Mouse (Mus musculus): ENCODE results near the gene Gm20517. TPM values are rescaled to one million over a fixed set of nuclear protein-coding genes. Genes with fewer than 3 reads are reported as not detected.

Gene Gm20517
- total RNA-seq, 4 experiments from 2014 or later = 0.35 to 5.1 (median 2.0) TPM

GRCm38 (mm10) chr17:47672311-47673111, 61.1 kb downstream of the Gm20517 start:
- peak; percentile 33 for DNase-seq (ENCODE audit: low spot score)

DNA sequence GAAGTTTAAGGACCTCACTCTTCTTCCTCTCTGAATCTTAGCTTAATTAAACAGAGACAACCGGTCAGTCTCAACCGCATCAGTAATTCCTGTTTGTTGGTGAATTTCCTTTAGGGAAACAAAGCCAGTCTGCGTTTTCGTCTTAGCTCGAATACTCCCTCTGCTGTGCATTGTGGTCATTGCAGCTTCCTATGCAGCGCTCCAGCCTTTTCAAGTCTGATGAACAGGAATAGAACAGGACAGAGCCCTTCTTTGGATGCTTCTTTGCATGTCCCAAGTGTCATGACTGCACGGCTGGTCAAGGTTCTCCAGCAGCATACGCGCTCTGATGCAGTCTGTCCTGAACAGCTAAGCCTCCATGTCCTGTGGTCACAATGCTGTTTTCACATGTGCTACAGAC, 65.2 kb downstream of the Gm20517 start:
- DNase-seq (ENCODE audit: low spot score) = peak; percentile 75

DNA sequence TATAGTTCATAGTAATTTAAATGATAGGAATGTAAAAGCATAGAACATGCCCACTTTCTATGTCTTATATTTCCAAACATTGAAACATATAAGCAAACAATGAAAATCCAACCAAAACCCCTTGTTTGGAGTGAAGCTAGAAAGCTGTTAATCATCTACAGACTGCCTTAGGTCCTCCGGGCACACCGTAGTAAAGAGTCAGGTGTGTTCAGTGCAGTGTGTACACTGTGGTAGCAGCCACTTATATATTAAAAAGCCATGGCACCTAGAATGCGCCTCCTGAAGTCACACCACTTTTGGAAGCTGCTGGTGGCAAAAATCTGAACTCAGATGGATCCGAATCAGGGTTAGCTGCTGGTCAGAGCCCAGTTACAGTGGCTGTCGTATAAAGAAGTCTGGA, 66.8 kb downstream of the Gm20517 start:
- no peak for DNase-seq (ENCODE audit: low spot score)

DNA sequence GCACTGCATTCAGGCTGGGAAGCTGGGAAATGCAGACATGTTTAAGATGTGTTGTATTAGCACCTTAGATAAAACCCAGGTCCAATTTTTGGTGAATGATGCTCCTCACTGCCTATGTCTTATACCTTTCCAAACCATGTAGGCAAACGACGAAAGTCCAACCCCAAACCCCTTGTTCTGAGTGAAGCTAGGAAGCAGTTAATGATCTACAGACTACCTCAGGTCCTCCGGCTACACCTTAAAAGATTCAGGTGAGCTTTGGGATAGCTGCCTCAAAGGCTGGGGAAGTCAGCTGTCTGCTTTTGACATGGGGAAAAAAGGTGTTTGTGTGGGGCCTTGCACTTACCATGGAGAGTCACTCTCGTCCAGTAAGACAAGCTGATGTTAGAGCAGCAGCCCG, 67.3 kb downstream of the Gm20517 start:
- no peak for DNase-seq (ENCODE audit: low spot score)

DNA sequence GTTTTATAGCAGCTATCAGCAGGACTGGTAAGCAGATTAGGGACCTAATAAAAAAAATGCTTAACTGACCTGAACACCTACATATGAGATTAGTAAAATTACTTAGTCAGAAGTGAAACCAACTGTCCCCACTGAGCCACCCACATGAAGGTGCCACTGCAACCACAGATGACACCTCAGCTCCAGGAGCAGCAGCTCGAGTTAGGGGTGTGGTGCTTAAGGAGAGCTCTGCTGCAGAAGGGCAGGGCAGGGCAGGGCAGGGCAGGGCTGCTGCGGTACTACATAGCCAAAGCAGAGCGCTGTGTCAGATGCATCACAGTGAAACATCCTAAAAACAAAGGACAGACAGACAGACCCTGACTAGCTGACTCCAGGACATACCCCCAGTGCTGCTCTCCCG, 71.4 kb downstream of the Gm20517 start:
- no peak for DNase-seq (ENCODE audit: low spot score)

DNA sequence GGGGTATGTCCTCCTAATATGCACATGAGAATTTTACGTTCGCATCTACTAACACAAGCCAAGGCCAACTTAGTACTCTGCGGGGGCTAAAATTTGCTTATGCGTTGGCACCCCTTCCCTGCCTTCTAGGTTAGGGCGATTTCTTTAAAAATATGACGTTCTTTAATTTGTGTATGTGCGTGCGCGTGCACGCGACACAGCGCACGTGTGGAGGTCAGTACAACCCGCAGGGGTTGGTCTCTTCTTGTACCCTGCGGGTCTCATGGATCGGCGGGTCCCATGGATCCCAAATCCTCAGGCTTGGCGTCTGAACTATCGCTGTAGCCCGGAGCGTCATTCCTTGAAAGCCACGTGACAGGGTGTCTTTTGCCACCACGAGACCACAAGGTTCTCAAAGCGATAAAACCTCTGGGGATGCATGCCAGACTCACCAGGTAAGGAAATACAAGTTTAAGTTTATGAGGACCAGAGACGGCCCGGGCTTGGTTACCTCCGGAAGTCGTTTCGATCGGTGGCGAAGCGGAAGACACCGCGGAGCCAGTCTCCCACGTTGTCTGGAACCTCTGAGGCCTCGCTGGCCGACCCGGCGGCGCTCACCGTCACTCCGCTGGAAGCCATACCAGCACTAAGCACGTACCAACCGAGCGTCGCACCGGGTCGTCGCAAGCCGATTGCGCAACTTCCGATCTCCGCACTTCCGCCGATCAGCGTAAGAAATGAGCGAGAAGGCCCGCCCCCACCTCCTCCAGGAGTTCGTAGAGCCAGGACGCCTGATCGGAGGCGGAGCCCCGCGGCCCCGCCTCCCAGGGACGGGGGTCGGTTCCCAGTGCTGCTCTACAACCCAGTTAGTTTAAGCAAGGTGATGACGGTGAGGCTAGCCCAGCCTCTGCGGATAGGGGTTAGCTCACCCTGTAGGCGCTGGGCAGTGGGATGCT, 76.3 kb downstream of the Gm20517 start:
- peak; percentile 93 for DNase-seq (ENCODE audit: low spot score)

DNA sequence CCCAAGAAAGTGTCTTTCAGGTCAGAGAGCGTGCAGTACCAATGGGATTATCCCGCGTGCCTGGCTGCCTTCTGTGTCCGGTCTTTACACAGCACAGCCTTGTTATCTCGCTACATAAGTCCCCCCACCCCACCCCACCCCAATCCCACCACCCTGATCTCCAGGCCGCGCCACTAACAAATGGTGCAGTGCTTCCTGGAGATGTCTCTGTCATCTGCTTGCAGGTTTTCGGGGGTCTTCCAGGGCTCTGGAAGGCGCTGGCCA, 76.9 kb downstream of the Gm20517 start, which contains the start of gene Tomm6:
Tomm6 (minus strand) TSS at position 43 of the 264 bp plus-strand sequence.
- no peak for DNase-seq (ENCODE audit: low spot score)

DNA sequence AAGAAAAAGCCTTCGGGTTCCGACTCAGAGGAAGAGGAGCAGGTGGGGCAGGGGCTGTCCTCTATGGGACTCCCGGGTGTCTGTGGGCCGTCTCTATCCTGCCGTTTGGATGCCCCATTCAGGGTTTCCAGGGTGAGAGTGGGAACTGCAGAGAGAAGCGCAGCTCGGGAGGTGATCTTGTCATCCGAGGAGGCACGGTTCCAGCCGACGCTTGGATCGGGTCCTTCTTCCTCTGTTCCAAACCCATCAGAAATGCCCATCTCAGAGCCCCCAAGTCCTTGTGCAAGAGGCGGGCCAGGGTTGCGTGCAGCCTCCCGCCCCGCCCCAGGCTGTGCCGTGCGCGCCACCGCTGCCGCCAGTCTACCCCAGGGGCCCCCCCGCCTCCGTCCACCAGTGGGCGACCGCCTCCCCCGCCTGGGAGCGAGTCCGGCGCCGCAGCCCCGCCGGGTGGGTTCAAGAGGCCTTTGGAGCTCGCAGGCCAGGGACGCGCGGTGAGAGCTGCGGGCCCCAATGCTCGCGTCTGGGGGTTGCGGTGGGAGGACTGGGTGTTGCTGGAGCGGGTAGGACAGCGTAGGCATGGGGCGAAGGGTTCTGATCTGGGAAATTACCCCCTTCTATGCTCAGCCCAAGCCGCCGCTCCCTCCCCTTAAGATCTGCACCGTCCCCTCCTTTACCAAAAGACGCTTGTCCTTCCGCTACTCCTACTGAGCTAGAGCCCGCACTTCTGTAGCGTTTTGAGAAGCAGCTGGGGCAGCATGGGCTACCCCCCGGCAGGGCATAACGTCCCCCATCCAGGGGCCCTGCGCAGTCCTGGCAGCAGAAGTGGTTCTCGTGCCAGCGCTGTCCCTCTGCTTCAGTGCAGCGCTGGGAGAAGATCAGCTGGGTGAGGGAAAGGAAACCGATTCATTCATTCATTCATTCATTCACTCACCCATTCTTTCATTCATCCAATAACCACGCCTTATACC, 77.5 kb downstream of the Gm20517 start, which contains the start of gene Frs3:
Frs3 (plus strand) TSS at position 423 of the 968 bp plus-strand sequence.
- peak; percentile 40 for DNase-seq (ENCODE audit: low spot score)

DNA sequence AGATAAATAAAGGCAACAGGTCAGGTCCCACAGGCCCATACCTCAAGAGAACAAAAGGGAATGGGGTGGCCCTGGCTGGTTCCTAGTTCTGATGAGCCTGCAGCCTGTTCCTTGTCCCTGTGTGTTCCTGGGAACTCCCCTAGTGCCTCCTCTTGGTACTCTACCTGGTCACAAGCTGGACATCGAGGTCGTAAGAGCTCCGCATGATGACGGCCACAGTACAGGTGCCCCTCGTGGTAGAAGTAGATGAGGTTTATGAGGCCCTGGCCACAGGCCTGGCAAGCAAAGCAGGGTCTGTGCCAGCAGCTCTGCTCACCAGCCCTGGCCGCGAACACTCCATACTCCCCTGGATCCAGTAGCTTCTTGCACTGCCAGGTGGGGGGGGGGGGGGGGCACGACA, 78.5 kb downstream of the Gm20517 start:
- no peak for DNase-seq (ENCODE audit: low spot score)

GRCm38 (mm10) chr17:47691650-47692049, 80.3 kb downstream of the Gm20517 start:
- no peak for DNase-seq (ENCODE audit: low spot score)

DNA sequence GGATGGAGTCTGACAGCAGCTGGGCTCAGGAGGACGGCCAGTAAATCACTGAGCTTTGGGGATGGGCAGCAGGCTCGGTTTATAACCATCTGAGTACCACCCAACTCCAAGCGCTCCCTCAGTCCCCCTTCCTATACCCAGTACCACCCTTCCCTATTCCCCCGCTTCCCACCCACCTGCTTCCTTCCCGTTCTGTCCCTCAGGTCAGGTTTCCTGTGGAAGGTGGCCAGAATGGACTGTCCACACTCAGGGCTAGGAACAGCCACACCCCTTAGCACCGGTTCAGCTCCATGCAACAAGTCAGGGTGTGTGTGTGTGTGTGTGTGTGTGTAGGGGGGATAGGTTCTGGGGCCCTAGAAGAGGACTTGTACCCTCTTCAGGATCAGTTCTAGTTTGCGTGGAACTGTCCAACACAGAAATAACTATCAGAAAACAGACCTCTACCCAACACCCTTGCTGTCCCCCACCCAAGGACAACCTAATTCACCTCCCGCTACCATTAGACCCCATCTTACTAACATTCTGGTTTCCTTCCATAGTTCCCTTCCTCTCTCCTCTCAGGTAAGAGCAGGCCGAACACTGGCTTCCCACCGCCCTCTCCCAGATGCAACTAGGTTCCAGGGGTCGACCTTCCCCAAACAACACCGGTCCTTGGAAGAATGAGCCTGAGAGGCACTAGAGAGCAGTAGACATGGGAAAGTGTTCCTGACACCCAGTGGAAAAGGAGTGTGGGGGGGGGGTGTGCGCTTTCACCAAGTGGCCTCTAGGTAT, 82.5 kb downstream of the Gm20517 start:
- DNase-seq (ENCODE audit: low spot score) = peak; percentile 69

DNA sequence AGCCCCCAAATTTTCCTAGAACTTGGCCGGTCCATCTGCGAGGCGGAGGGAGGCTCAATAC, 82.9 kb downstream of the Gm20517 start, which contains the start of gene Gm21981:
Gm21981 (minus strand) TSS at position 14 of the 61 bp plus-strand sequence.
- DNase-seq (ENCODE audit: low spot score) = no peak

DNA sequence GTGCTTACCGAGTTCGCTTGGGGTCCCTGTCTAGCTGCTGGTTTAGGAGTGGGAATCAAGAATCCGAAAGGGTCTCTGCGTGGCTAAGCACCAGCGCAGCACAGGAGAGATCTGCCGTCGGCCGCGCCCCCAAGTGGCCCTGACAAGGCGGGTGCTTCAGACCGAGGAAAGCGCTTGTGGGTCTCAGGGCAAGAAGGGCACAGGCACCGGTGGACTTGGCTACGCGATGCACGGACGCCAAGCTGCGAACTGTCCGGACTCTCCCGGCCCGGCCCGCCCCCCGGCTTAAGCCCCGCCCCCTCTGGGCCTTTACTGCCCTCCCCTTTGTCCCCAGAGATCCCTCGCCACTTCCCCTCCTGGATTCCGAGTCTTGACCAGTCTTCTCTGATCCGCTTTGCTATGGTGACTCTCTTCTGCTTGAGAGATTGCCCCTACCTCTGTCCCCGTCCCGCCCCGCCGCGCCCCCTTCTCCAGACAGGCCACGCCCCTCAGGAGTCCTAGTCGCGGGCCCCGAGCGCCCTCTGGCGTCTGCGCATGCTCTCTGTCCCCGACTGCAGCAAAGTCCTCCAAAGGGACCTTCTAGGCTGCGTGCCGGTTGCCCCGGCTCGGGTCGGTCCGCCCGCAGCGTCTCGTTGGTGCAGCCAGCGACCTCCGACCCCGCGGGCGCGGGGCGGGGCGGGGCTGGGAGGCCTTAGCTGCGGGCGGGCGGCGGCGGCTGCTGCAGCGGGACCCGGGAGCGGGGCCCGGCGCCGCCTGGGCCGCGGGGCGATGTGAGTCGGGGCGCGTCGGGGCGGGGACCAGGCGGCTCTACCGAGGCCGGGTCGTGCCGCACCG, 83.3 kb downstream of the Gm20517 start, which contains the start of gene Prickle4:
Prickle4 (minus strand) TSS at position 234 of the 834 bp plus-strand sequence.
- DNase-seq (ENCODE audit: low spot score) = peak; percentile 96

DNA sequence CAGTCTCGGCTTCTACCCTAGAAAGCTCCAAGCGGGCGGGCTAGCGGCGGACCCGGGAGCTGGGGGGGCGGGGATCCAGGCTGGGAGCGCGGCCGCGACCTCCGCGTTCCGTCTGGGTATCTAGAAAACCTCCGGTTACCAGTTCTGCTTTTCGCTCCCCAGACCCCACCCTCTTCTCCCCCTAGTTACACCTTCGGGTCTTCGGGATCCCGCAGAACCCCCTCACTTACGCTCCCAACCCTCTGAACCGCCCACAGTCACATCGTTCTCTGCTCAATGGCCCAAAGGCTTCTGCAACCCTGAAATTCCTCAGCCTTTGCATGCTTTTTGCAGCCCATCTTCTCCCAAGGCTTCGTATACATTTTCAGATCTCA, 83.9 kb downstream of the Gm20517 start:
- DNase-seq (ENCODE audit: low spot score) = no peak

- DNase-seq (ENCODE audit: low spot score) = no peak
Observed at GRCm38 (mm10) chr17:47698156-47698555, 86.8 kb downstream of the Gm20517 start.

GRCm38 (mm10) chr17:47699055-47699454, 87.7 kb downstream of the Gm20517 start:
- DNase-seq (ENCODE audit: low spot score) = no peak

GRCm38 (mm10) chr17:47701793-47702192, 90.4 kb downstream of the Gm20517 start:
- no peak for DNase-seq (ENCODE audit: low spot score)

GRCm38 (mm10) chr17:47702548-47703345, 91.4 kb downstream of the Gm20517 start:
- no peak for DNase-seq (ENCODE audit: low spot score)

- no peak for DNase-seq (ENCODE audit: low spot score)
Observed at GRCm38 (mm10) chr17:47703556-47703955, 92.2 kb downstream of the Gm20517 start.
